Mouse (Mus musculus): ENCODE data around the gene Armt1.

DNA sequence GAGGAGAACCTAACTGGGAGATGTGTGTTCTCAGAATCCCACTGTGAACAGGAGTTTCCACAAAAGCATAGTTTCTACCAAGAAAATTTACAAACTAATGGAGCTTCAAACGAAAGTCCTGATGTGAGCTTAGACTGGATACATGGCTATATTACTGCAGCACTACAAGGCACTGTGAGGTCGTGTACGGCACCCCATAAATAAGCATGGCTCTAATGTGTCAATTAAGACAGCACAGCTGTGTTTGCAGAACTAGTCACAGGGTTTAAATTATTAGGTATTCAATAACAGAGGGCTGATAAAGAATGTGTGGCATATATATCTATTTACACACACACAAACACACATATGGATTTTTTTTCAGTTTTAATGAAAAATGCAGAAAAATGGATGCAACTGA is 48.7 kb downstream of the Armt1 start:
- TF ChIP-seq CTCF (IDR thresholded peaks at IDR 0.05) (no peak), EP300 (IDR thresholded peaks at IDR 0.05) (no peak)
